Mouse (Mus musculus): ENCODE data around the gene Brsk1. TPM values are rescaled to one million over a fixed set of nuclear protein-coding genes. Genes with fewer than 3 reads are reported as not detected.

Brsk1 gene
- polyA plus RNA-seq, 1 experiment from 2014 or later = 1.1 TPM

DNA sequence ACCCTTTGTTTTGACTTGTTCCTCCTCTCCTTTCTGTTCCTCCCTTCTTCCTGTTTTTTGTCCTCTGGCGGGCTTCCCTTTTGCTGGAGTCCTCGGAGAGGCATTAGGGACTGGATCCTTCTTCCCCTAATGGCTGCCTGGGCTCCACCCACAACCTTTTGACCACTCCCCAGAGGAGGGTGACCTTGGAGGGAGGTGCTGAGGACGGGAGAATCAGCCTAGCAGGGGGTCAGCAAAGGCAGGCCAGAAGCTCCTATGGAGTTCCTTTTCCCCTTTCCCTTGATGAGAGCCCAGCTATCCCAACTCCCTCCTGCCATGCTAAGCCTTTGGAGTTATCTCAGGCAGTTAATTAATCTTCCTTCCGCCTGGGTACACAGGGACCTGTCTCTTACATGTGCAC, 50.7 kb downstream of the Brsk1 start:
- 0 out of 2 replicates have a peak, but pooled peaks cover 11% of the 10 kb centered on the region for H3K36me3 ChIP-seq
- no peaks in the 10 kb centered on the region for H3K9me3 ChIP-seq
- peak overlapping the region; percentile 60 for H3K4me3 ChIP-seq (replicated peaks)
- H3K27ac ChIP-seq = peak overlapping the region; percentile 86
- H3K4me1 ChIP-seq (replicated peaks) = peaks cover 31% of the 10 kb centered on the region
- 0 out of 2 replicates have a peak, but pooled peaks have one; percentile 10 for ATAC-seq
- peak overlapping the region; percentile 83 for H3K4me2 ChIP-seq (replicated peaks)
- 2% methylated on average over 4 of the region's 4 CpGs for WGBS
- H3K27me3 ChIP-seq (replicated peaks) = no peaks in the 10 kb centered on the region
- H3K9ac ChIP-seq = peak overlapping the region; percentile 77

DNA sequence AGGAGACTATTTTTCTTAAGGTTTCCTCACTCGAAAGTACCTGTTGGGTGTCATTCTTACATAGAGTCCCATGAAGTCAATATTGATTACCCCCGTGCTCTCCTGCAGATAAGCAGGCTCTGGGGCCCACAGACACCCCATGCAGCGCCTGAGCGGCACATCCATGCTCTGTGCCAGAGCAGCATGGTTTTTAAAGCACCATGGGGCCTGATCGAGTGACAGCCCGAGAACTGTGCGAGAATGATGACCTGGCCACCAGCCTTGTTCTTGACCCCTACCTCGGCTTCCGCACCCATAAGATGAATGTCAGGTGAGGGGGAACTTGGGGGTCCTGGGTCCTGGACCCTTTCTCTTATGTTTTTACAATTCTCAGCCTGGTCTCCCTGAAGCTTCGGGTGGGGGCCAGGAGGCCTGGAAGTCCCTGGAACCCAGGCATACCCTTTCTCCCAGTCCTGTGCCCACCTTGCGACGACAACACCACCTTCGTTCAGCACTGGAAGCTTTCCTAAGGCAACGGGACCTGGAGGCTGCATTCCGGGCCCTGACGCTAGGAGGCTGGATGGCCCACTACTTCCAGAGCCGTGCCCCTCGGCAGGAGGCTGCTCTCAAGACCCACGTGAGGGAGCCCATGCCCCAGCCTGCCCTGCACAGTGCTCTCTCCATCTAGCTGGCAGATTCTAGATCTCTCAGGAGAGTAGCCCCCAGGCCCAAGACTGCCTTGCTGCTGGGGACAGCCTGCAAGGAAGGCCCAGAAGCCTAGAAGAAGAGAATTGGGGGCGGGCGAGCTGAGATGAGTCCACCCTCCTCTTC, 51.5 kb downstream of the Brsk1 start:
- Histone ChIP-seq H3K27me3 (replicated peaks) (no peaks in the 10 kb centered on the region), H3K4me3 (replicated peaks) (peak overlapping the region; percentile 60; the same call in 1 of the 2 replicates), H3K9ac (no peak overlapping the region), H3K27ac (peak overlapping the region; percentile 86; the same call in 1 of the 2 replicates), H3K36me3 (peaks cover 18% of the 10 kb centered on the region; the same call in 1 of the 2 replicates), H3K4me2 (replicated peaks) (peak overlapping the region; percentile 83), H3K4me1 (replicated peaks) (peaks cover 31% of the 10 kb centered on the region), H3K9me3 (no peaks in the 10 kb centered on the region)
- 78% methylated on average over 21 of the region's 21 CpGs for WGBS
- no peak for ATAC-seq

DNA sequence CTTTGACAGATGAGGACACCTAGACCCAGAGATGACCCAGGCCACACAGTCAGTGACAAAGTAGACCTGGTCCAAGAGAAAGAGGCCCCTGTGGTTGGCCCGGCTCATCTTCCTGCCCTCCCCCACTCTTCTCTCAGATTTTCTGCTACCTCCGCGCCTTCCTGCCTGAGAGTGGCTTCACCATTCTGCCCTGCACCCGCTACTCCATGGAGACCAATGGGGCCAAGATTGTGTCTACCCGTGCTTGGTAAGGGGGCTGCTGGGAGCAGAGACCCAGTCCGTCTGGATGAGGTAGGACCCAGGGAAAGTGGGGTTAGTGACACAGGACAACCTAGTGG, 52.0 kb downstream of the Brsk1 start:
- Histone ChIP-seq H3K4me3 (replicated peaks) (no peak overlapping the region), H3K27me3 (replicated peaks) (no peaks in the 10 kb centered on the region), H3K4me1 (replicated peaks) (peaks cover 31% of the 10 kb centered on the region), H3K4me2 (replicated peaks) (peak overlapping the region; percentile 83; the same call in 1 of the 2 replicates), H3K27ac (no peak overlapping the region), H3K9ac (no peak overlapping the region), H3K9me3 (no peaks in the 10 kb centered on the region), H3K36me3 (peaks cover 20% of the 10 kb centered on the region; the same call in 1 of the 2 replicates)
- WGBS = 85% methylated on average over 6 of the region's 6 CpGs
- no peak for ATAC-seq

DNA sequence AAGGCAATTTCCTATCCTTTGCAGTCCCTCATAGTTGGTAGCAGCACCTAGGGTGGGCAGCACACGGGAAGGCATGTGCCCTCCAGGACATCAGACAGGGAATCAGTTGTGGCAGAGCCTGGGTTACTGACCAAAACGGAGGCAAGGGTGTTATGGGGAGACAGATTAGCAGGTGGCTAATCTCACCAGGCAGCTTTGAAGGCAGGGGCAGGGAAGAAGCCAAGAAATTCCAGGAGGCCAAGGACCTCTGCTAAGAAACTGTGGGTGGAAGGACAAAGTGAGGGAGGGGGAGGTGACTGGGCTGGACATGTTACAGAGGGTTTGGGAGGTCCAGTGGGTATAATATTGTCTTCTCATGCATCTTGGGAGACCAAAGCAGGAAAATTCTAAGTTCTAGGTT, 53.0 kb downstream of the Brsk1 start:
- H3K4me3 ChIP-seq (replicated peaks) = no peak overlapping the region
- H3K36me3 ChIP-seq = peaks cover 20% of the 10 kb centered on the region; the same call in 1 of the 2 replicates
- H3K9ac ChIP-seq = no peak overlapping the region
- no peak overlapping the region for H3K27ac ChIP-seq
- no peak overlapping the region for H3K4me2 ChIP-seq (replicated peaks)
- 63% methylated on average over 2 of the region's 2 CpGs for WGBS
- H3K9me3 ChIP-seq = no peaks in the 10 kb centered on the region
- no peaks in the 10 kb centered on the region for H3K27me3 ChIP-seq (replicated peaks)
- ATAC-seq = no peak
- peaks cover 31% of the 10 kb centered on the region for H3K4me1 ChIP-seq (replicated peaks)

DNA sequence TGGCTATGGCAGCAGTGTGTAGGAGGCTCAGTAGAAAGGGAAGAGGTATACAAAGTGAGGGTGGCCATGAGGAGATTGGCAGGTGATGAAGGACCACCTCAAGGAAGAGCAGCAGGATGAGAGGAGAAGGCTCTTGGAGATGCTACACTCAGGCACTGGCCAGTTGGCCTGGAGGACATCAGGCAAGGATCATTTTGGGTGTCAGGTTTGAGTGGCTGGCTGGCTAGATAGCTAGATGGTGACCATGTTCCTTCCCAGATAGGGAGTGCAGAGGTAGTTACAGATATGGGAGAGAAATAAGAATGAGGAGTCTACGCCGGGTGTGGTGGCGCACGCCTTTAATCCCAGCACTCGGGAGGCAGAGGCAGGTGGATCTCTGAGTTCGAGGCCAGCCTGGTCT, 54.5 kb downstream of the Brsk1 start:
- Histone ChIP-seq H3K36me3 (peaks cover 20% of the 10 kb centered on the region; the same call in 1 of the 2 replicates), H3K4me3 (replicated peaks) (no peak overlapping the region), H3K27ac (no peak overlapping the region), H3K4me1 (replicated peaks) (peaks cover 26% of the 10 kb centered on the region), H3K9me3 (no peaks in the 10 kb centered on the region), H3K27me3 (replicated peaks) (no peaks in the 10 kb centered on the region), H3K4me2 (replicated peaks) (no peak overlapping the region), H3K9ac (no peak overlapping the region)
- WGBS = 95% methylated on average over 6 of the region's 6 CpGs
- ATAC-seq = no peak

DNA sequence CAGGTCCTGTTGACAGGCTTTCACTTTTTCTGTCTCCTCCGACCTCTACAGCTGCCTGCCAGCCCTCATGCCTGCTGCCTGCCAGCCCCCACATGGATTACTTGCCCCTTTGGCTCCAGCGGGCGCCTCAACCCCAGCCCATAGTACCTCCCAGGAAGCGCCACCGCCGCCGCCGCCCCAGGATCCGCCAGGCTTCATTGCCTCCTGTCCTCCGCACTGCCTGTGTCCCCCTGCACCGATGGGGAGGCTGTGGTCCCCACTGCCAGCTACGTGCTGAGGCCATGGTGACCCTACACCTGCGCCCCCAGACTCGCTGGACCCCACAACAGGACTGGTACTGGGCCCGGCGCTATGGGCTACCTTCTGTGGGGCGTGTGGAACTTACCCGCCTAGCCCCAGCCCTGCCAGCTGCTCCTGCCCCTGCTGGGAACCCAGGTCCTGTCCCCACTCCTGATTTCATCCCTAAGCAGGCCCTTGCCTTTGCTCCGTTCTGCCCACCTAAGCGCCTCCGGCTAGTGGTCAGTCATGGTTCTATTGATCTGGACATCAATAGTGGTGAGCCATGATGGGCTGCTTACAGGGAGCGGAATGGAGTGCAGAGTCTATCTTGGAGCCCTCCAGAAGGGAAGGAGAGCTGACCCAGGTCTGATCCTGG, 56.0 kb downstream of the Brsk1 start:
- Histone ChIP-seq H3K4me1 (replicated peaks) (peaks cover 19% of the 10 kb centered on the region), H3K27me3 (replicated peaks) (no peaks in the 10 kb centered on the region), H3K9ac (no peak overlapping the region), H3K4me3 (replicated peaks) (no peak overlapping the region), H3K36me3 (peaks cover 22% of the 10 kb centered on the region; the same call in 1 of the 2 replicates), H3K9me3 (no peaks in the 10 kb centered on the region), H3K27ac (no peak overlapping the region), H3K4me2 (replicated peaks) (no peak overlapping the region)
- no peak for ATAC-seq
- WGBS = 87% methylated on average over 22 of the region's 22 CpGs

DNA sequence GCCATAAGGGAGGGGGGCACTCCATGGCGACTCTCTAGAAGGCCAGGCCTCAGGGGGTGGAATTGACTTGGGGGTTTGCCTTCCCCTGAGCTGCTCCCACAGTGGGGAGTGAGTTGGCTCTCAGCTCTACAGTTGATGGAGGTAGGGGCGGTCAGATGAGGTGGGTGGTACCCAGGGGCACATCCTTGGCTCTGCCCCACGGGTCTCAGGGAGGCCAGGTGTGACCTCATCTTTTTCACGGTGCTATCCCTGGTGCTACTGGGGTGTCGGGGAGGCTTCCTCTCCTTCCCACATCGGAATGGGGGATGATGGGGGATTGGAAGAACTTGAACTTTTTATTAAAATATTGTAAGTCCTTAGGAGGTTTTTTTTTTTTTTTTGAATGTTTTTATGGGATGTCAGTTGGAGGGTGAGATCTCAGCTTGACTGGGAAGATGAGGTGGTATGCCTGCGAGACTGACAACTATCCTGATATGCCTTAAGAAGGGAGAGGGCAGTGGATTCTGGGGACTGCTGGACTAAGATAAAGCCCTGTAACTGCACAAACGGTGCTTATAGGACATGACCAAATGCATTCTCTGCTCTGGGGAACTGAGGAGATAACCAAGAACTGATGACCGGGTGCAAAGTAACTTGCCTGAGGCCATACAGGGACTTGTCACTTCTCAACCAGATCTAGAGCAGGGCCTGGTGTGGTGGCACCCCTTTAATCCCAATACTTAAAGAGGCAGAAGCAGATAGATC, 56.9 kb downstream of the Brsk1 start:
- no peak overlapping the region for H3K4me2 ChIP-seq (replicated peaks)
- H3K27me3 ChIP-seq (replicated peaks) = no peaks in the 10 kb centered on the region
- WGBS = 75% methylated on average over 9 of the region's 9 CpGs
- H3K9ac ChIP-seq = no peak overlapping the region
- no peaks in the 10 kb centered on the region for H3K9me3 ChIP-seq
- H3K4me3 ChIP-seq (replicated peaks) = no peak overlapping the region
- peaks cover 19% of the 10 kb centered on the region for H3K4me1 ChIP-seq (replicated peaks)
- peaks cover 22% of the 10 kb centered on the region; the same call in 1 of the 2 replicates for H3K36me3 ChIP-seq
- no peak for ATAC-seq
- H3K27ac ChIP-seq = no peak overlapping the region

DNA sequence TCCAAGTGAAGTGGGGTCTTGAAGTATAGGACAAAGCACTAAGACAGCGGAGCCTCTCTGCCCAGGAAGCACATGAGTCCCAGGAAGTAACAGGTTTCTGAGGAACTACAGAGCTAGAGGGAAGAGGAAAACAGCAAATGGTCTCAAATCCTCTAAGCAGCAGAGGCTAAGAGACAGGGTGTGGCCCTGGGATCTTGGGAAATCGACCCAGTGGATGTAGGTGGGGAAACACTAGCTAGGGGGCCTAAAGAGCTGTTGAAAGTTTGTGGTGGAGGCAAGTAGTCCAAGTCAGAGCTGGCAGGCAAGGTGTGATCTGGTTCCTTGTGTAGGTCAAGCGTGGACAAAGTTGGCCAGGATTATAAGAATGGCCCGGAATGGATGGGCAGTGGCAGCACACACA, 57.9 kb downstream of the Brsk1 start:
- Histone ChIP-seq H3K27ac (no peak overlapping the region), H3K27me3 (replicated peaks) (no peaks in the 10 kb centered on the region), H3K4me3 (replicated peaks) (no peak overlapping the region), H3K36me3 (peaks cover 19% of the 10 kb centered on the region; the same call in 1 of the 2 replicates), H3K4me1 (replicated peaks) (peaks cover 14% of the 10 kb centered on the region), H3K9me3 (no peaks in the 10 kb centered on the region), H3K4me2 (replicated peaks) (no peak overlapping the region), H3K9ac (no peak overlapping the region)
- WGBS = 75% methylated on average over 4 of the region's 4 CpGs
- ATAC-seq = no peak

DNA sequence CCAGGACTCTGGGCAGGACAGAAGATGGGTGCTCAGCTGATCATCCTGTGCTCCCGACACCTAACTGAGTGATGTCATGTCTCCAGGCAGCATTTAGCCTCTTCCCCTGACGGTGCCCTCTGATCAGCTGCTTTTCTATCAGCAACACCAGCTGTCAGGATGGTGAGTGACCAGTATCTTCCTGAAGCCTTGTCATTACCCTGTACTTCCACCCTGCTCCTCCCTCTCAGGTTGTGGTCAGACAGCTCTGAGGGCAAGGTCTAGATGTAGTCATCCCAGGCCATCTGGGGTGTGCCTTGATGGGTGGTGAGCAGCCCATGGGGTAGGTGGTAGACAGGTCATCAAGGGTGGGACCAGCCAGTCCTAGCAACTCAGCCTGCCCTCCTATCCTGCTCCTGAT, 58.8 kb downstream of the Brsk1 start:
- Histone ChIP-seq H3K9ac (no peak overlapping the region), H3K36me3 (peaks cover 17% of the 10 kb centered on the region; the same call in 1 of the 2 replicates), H3K4me1 (replicated peaks) (peaks cover 14% of the 10 kb centered on the region), H3K9me3 (no peaks in the 10 kb centered on the region), H3K4me2 (replicated peaks) (no peak overlapping the region), H3K27me3 (replicated peaks) (no peaks in the 10 kb centered on the region), H3K27ac (no peak overlapping the region), H3K4me3 (replicated peaks) (no peak overlapping the region)
- 77% methylated on average over 2 of the region's 2 CpGs for WGBS
- no peak for ATAC-seq

DNA sequence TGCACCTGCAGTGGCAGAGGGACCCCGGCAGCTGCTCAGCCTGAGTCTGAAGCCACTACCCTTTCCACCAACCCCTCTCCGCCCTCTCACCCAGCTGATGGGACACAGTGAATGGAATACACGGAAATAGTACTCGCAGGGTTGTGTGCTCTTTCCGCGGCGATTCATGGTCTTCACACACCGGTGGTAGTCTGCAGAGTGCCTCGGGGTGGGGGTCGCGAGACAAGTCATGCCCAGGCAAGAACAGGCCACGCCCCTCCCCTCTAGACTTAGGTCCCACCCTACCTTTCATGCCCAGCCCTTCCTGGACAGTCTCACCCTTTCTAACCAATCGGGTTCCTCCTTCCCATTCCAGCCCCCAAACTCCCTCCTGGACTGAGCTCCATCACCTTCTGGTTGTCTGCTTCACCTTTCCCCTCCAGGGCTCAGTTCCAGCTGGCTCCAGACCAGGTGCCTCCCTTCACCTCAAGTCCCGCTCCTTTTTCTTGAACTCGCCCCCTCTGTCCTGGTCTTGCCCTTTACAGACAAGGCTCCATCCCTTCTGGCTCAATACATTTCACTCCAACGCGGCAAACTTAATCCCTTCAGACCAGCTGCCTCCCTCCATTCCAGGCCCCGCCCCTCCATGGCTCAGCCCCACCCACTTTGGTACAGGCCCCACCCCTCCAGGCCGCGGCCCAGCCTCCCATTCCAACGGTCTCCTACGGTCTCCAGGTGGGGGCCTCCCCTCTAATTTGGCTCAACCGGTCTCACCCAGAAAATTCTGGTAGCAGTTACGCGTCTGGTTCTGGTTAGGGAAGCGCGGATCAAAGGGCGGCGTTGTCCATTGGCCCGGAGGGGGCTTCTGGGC, 61.8 kb downstream of the Brsk1 start:
- peak overlapping the region; percentile 40 for H3K4me3 ChIP-seq (replicated peaks)
- peaks cover 14% of the 10 kb centered on the region for H3K4me1 ChIP-seq (replicated peaks)
- no peaks in the 10 kb centered on the region for H3K27me3 ChIP-seq (replicated peaks)
- WGBS = 3% methylated on average over 30 of the region's 30 CpGs
- peak; percentile 89 for ATAC-seq
- H3K27ac ChIP-seq = peak overlapping the region; percentile 48; the same call in 1 of the 2 replicates
- peak overlapping the region; percentile 41; the same call in 1 of the 2 replicates for H3K9ac ChIP-seq
- H3K9me3 ChIP-seq = no peaks in the 10 kb centered on the region
- 0 out of 2 replicates have a peak, but pooled peaks cover 2% of the 10 kb centered on the region for H3K36me3 ChIP-seq
- H3K4me2 ChIP-seq (replicated peaks) = peak overlapping the region; percentile 75

DNA sequence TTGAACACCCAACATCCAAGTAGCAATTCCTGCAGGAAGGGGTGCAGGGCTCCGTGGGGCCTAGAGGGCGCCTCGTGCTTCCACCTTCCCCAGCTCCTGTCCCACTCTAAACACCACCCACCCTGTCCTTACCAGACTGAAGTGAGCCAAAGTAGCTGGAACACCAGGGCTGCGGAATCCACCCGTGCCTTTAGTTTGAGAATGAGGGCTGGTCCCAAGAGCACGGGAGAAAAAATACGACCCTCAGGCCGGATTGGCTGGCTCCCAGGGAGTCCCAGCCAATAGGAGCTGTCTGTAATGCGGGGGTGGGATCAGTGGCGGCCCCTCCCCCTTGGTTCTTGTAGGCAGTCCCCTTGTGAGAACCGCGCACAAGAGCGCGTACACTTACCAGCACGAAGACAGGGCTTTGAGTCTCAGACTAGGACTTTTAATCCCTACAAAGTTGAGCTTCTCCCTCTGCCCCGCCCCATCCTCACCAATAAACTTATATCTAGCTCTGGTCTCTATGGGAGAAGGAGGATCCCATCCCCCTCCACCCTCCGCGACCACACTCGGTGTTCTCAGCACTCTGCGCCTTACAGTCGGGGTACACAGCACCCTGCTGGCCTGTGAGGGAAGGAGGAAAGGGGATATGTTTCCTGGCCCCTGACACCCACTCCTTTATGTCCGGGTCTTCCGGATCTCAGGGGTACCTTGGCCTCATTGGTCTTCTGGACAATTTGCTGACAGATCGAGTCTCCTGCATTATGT, 62.6 kb downstream of the Brsk1 start, which contains the start of gene Cox6b2:
Gene Cox6b2 (minus strand): TSS at position 274 of the 750 bp plus-strand sequence.
- Histone ChIP-seq H3K9ac (peak within 1 kb of the TSS; percentile 41), H3K4me2 (replicated peaks) (peak within 1 kb of the TSS; percentile 75), H3K9me3 (no peaks in the 10 kb centered on the region), H3K4me1 (replicated peaks) (peaks cover 14% of the 10 kb centered on the region), H3K27me3 (replicated peaks) (no peaks in the 10 kb centered on the region), H3K4me3 (replicated peaks) (peak within 1 kb of the TSS; percentile 40), H3K36me3 (0 out of 2 replicates have a peak, but pooled peaks cover 2% of the 10 kb centered on the region), H3K27ac (peak within 1 kb of the TSS; percentile 48; the same call in 1 of the 2 replicates)
- 2% methylated on average over 24 of the region's 24 CpGs for WGBS
- peak; percentile 94 for ATAC-seq
